Mouse (Mus musculus) cerebellum, adult 2 months (tissue): ENCODE measurements at regions not wholly inside any gene's neighbourhood (a gene's known extent, or its start where the extent isn't known, plus 50 kb on each side); places are given as distances from the start of the nearest gene placed in this dataset.

Experiments
- CTCF ChIP-seq: fragments of 200-500 bp; IDR thresholded peaks from 2 replicates; pipeline ENCODE4 v1.5.1; 2011; ENCODE audit warnings: low read depth, mild to moderate bottlenecking, control low read depth, low read length, moderate library complexity, borderline replicate concordance; ENCODE audit not compliant: insufficient read depth
- POLR2A ChIP-seq: fragments of 200-500 bp; IDR thresholded peaks from 2 replicates; pipeline ENCODE4 v1.6.1; 2011; ENCODE audit warnings: low read length, control low read depth, borderline replicate concordance; ENCODE audit not compliant: insufficient read depth

DNA sequence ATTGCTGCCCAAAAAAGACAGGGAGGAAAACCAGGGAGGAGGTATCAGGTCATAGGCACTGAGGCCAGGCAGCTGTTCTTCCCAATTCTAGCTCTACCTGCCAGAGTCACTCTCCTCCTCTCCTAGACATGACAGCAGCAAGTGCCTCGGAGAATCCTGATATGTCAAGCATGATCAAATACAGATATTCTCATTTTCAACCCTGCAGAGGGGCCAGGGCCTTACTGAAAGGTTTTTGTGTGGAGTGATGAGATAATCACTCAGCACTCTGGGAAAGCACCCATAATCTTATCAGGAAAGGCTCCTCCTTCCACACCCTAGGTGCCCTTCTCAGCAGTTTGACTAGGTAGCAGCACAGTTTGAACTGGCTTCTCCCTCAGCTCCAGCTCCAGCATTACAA, 175.8 kb upstream of the Tmtc1 start:
- TF ChIP-seq CTCF (no peak), POLR2A (no peak)
